Mouse (Mus musculus): ENCODE results near the gene Adcy4. TPM values are rescaled to one million over a fixed set of nuclear protein-coding genes. Genes with fewer than 3 reads are reported as not detected.
A peak's percentile ranks its signal among the peaks of the same experiment; 100 is the strongest.

Gene Adcy4
- polyA plus RNA-seq, 1 experiment from 2014 or later = 3.2 TPM

DNA sequence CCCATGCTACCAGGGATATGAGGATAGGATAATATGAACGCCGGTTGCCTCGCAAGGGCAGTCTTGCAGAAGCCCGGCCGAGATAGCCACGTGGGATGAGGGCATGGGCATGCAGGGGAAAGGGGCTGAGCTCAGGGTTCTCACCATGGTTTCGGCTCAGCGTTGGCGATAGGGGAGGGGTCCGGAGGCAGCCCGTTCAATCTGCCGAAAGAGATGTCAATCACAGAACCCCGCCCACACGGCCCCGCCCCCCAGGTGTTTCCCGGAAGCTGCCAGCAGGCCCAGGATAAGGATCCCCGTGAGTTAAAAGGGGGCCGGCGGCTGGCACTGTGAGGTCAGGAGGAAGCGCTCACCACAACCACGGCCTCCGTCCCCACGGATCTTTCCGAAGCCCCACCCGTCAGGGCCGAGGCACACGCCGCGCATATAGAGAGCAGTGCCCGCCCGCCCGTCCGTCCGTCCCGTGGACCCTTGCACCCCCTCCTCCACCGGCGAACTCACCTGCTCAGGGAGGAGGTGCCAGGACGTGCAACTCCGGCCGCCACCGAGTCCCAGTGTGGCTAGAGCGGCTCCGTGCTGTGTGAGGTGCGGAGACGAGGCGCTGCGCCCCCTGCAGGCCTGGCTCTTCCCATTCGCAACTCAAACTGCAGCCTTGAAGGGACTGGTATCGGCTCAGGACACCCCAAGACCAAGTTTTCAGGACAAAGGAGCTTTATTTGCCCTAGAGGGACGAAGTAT, 62.0 kb downstream of the Adcy4 start, which contains the start of gene Rabggta:
Gene Rabggta (minus strand): TSS at position 564 of the 738 bp plus-strand sequence.
- ATAC-seq (ENCODE audit: low FRiP score, low TSS enrichment) = peak; percentile 96
- under 1% methylated on average over 50 of the region's 50 CpGs for WGBS

DNA sequence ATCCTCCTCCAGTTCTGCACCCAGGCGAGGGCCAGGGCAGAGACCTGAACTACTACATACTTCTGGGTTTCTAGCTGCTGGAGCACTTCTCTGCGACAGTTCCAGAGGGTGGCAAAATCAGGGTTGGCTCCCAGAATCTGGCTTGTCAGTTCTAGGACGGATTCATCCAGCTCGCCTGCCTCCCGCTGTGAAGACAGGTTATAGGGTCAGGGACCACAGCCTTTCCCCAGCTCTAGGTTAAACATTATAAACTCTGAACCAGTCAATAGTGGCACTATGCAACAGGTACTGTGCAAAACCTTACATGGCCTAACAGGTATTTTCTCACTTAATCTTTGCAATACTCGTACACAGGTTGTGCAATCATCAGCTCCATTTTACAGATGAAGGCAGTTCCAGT, 62.8 kb downstream of the Adcy4 start:
- Histone ChIP-seq H3K4me3 (replicated peaks; ENCODE audit: low read depth, low read length) (peak overlapping the region; percentile 73), H3K27ac (replicated peaks; ENCODE audit: low read depth, low read length) (peak overlapping the region; percentile 81; the same call in 1 of the 2 replicates), H3K27me3 (ENCODE audit: control insufficient read depth, insufficient read depth, low read length) (no peaks in the 10 kb centered on the region), H3K36me3 (ENCODE audit: control insufficient read depth, insufficient read depth, low read length) (peaks cover 35% of the 10 kb centered on the region), H3K4me1 (ENCODE audit: control insufficient read depth, insufficient read depth, low read length) (peaks cover 6% of the 10 kb centered on the region), H3K9ac (replicated peaks; ENCODE audit: low read length) (peak overlapping the region; percentile 75; the same call in 1 of the 2 replicates), H3K4me2 (ENCODE audit: low read length) (peak overlapping the region; percentile 67), H3K9me3 (ENCODE audit: control insufficient read depth, low read length) (no peaks in the 10 kb centered on the region)
- no peak for ATAC-seq (ENCODE audit: low FRiP score, low TSS enrichment)
- DNase-seq = no peak
- 75% methylated on average over 6 of the region's 6 CpGs for WGBS

More for the DNA sequence above, 62.0 kb downstream of the Adcy4 start, which contains the start of gene Rabggta:
- H3K9me3 ChIP-seq (ENCODE audit: control insufficient read depth, low read length) = no peaks in the 10 kb centered on the region
- peak within 1 kb of the TSS; percentile 75 for H3K9ac ChIP-seq (replicated peaks; ENCODE audit: low read length)
- DNase-seq = peak; percentile 97
- peak within 1 kb of the TSS; percentile 73 for H3K4me3 ChIP-seq (replicated peaks; ENCODE audit: low read depth, low read length)
- H3K4me2 ChIP-seq (ENCODE audit: low read length) = peak within 1 kb of the TSS; percentile 67
- peaks cover 6% of the 10 kb centered on the region for H3K4me1 ChIP-seq (ENCODE audit: control insufficient read depth, insufficient read depth, low read length)
- peaks cover 27% of the 10 kb centered on the region for H3K36me3 ChIP-seq (ENCODE audit: control insufficient read depth, insufficient read depth, low read length)
- H3K27me3 ChIP-seq (ENCODE audit: control insufficient read depth, insufficient read depth, low read length) = no peaks in the 10 kb centered on the region
- H3K27ac ChIP-seq (replicated peaks; ENCODE audit: low read depth, low read length) = peak within 1 kb of the TSS; percentile 81

GRCm38 (mm10) chr14:55720666-55721065, 63.2 kb downstream of the Adcy4 start:
- Histone ChIP-seq H3K4me3 (replicated peaks; ENCODE audit: low read depth, low read length) (no peak overlapping the region), H3K9ac (replicated peaks; ENCODE audit: low read length) (no peak overlapping the region), H3K27me3 (ENCODE audit: control insufficient read depth, insufficient read depth, low read length) (no peaks in the 10 kb centered on the region), H3K36me3 (ENCODE audit: control insufficient read depth, insufficient read depth, low read length) (peaks cover 37% of the 10 kb centered on the region), H3K4me2 (ENCODE audit: low read length) (no peak overlapping the region; the same call in 1 of the 2 replicates), H3K9me3 (ENCODE audit: control insufficient read depth, low read length) (no peaks in the 10 kb centered on the region), H3K27ac (replicated peaks; ENCODE audit: low read depth, low read length) (no peak overlapping the region), H3K4me1 (ENCODE audit: control insufficient read depth, insufficient read depth, low read length) (peaks cover 6% of the 10 kb centered on the region)
- DNase-seq = no peak
- 94% methylated on average over 12 of the region's 12 CpGs for WGBS
- no peak for ATAC-seq (ENCODE audit: low FRiP score, low TSS enrichment)

DNA sequence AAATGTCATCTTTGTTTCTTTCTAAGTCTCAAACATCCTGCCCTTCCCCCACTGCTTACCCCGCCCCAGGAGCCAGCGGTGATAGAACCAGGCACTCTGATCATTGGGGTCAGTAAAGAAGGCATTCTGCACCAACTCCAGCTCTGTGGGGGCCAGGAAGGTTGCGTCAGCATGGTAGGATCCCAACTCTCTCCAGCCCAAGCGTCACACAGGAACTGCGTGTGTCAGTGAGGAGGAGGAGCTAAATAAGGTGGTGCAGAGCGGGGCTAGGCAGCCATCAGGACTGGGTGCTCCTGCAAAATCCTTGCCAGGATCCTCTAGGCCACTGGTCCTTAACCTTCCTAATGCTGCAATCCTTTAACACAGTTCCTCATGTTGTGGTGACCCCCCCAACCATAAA, 64.2 kb downstream of the Adcy4 start:
- H3K36me3 ChIP-seq (ENCODE audit: control insufficient read depth, insufficient read depth, low read length) = peaks cover 37% of the 10 kb centered on the region
- H3K27ac ChIP-seq (replicated peaks; ENCODE audit: low read depth, low read length) = no peak overlapping the region
- no peak overlapping the region for H3K4me2 ChIP-seq (ENCODE audit: low read length)
- H3K27me3 ChIP-seq (ENCODE audit: control insufficient read depth, insufficient read depth, low read length) = no peaks in the 10 kb centered on the region
- no peak for ATAC-seq (ENCODE audit: low FRiP score, low TSS enrichment)
- no peaks in the 10 kb centered on the region for H3K9me3 ChIP-seq (ENCODE audit: control insufficient read depth, low read length)
- no peak for DNase-seq
- no peak overlapping the region for H3K9ac ChIP-seq (replicated peaks; ENCODE audit: low read length)
- H3K4me1 ChIP-seq (ENCODE audit: control insufficient read depth, insufficient read depth, low read length) = peaks cover 6% of the 10 kb centered on the region
- H3K4me3 ChIP-seq (replicated peaks; ENCODE audit: low read depth, low read length) = no peak overlapping the region
- WGBS = 94% methylated on average over 6 of the region's 6 CpGs

Other genes starting within 250 kb of the Adcy4 start
- gene Pck2, start 243.8 kb downstream of the Adcy4 start, polyA plus RNA-seq (2014; fragmentation: Nextera tagmentation; extraction: Ambion mirVana) = 15.8 and 16.2 TPM in 2 replicates
- 133 and 134 TPM in 2 replicates for gene Dcaf11, start 224.1 kb downstream of the Adcy4 start, polyA plus RNA-seq (2014; fragmentation: Nextera tagmentation; extraction: Ambion mirVana)
- 1.7 and 2.1 TPM in 2 replicates for gene A730061H03Rik, start 223.7 kb downstream of the Adcy4 start, polyA plus RNA-seq (2014; fragmentation: Nextera tagmentation; extraction: Ambion mirVana)
- gene Fitm1, start 208.5 kb downstream of the Adcy4 start, polyA plus RNA-seq (2014; fragmentation: Nextera tagmentation; extraction: Ambion mirVana) = not detected in 2 replicates
- gene Psme1, start 206.0 kb downstream of the Adcy4 start, polyA plus RNA-seq (2014; fragmentation: Nextera tagmentation; extraction: Ambion mirVana) = 189 and 217 TPM in 2 replicates
- 17.3 and 32.8 TPM in 2 replicates for gene Emc9, start 198.8 kb downstream of the Adcy4 start, polyA plus RNA-seq (2014; fragmentation: Nextera tagmentation; extraction: Ambion mirVana)
- gene Psme2, start 193.0 kb downstream of the Adcy4 start, polyA plus RNA-seq (2014; fragmentation: Nextera tagmentation; extraction: Ambion mirVana) = 165 and 182 TPM in 2 replicates
- gene Rnf31, start 192.4 kb downstream of the Adcy4 start, polyA plus RNA-seq (2014; fragmentation: Nextera tagmentation; extraction: Ambion mirVana) = 15.6 and 17.1 TPM in 2 replicates
- 7.2 and 11.5 TPM in 2 replicates for gene Irf9, start 180.5 kb downstream of the Adcy4 start, polyA plus RNA-seq (2014; fragmentation: Nextera tagmentation; extraction: Ambion mirVana)
- 2.6 and 8.2 TPM in 2 replicates for gene Rec8, start 166.1 kb downstream of the Adcy4 start, polyA plus RNA-seq (2014; fragmentation: Nextera tagmentation; extraction: Ambion mirVana)
- gene Ipo4, start 148.1 kb downstream of the Adcy4 start, polyA plus RNA-seq (2014; fragmentation: Nextera tagmentation; extraction: Ambion mirVana) = 107 and 111 TPM in 2 replicates
- 2.6 and 4.1 TPM in 2 replicates for gene Gm49378, start 146.2 kb downstream of the Adcy4 start, polyA plus RNA-seq (2014; fragmentation: Nextera tagmentation; extraction: Ambion mirVana)
- 44.7 and 53.8 TPM in 2 replicates for gene Tm9sf1, start 140.3 kb downstream of the Adcy4 start, polyA plus RNA-seq (2014; fragmentation: Nextera tagmentation; extraction: Ambion mirVana)
- 0.35 and 0.47 TPM in 2 replicates for gene Tssk4, start 133.9 kb downstream of the Adcy4 start, polyA plus RNA-seq (2014; fragmentation: Nextera tagmentation; extraction: Ambion mirVana)
- gene Mdp1, start 123.6 kb downstream of the Adcy4 start, polyA plus RNA-seq (2014; fragmentation: Nextera tagmentation; extraction: Ambion mirVana) = 74.8 and 78.9 TPM in 2 replicates
- gene Gmpr2, start 112.2 kb downstream of the Adcy4 start, polyA plus RNA-seq (2014; fragmentation: Nextera tagmentation; extraction: Ambion mirVana) = 41.0 and 42.3 TPM in 2 replicates
- 529 and 660 TPM in 2 replicates for gene Nedd8, start 112.0 kb downstream of the Adcy4 start, polyA plus RNA-seq (2014; fragmentation: Nextera tagmentation; extraction: Ambion mirVana)
- 23.4 and 26.9 TPM in 2 replicates for gene Tinf2, start 102.3 kb downstream of the Adcy4 start, polyA plus RNA-seq (2014; fragmentation: Nextera tagmentation; extraction: Ambion mirVana)
- gene Tgm1, start 70.2 kb downstream of the Adcy4 start, polyA plus RNA-seq (2014; fragmentation: Nextera tagmentation; extraction: Ambion mirVana) = 0.14 and 0.36 TPM in 2 replicates
- 39.4 and 48.5 TPM in 2 replicates for gene Rabggta, start 61.8 kb downstream of the Adcy4 start, polyA plus RNA-seq (2014; fragmentation: Nextera tagmentation; extraction: Ambion mirVana)
- gene Dhrs1, start 38.4 kb downstream of the Adcy4 start, polyA plus RNA-seq (2014; fragmentation: Nextera tagmentation; extraction: Ambion mirVana) = 60.1 and 65.1 TPM in 2 replicates
- 25.0 and 31.2 TPM in 2 replicates for gene Nop9, start 38.4 kb downstream of the Adcy4 start, polyA plus RNA-seq (2014; fragmentation: Nextera tagmentation; extraction: Ambion mirVana)
- gene Cideb, start 25.6 kb downstream of the Adcy4 start, polyA plus RNA-seq (2014; fragmentation: Nextera tagmentation; extraction: Ambion mirVana) = 0.18 and 0.19 TPM in 2 replicates
- gene Ltb4r2, start 22.7 kb downstream of the Adcy4 start, polyA plus RNA-seq (2014; fragmentation: Nextera tagmentation; extraction: Ambion mirVana) = 0.32 and 0.69 TPM in 2 replicates
- 0.77 TPM in 1 of 2 replicates, not detected in the other for gene Ltb4r1, start 18.1 kb downstream of the Adcy4 start, polyA plus RNA-seq (2014; fragmentation: Nextera tagmentation; extraction: Ambion mirVana)
- gene Ripk3, start 4.8 kb upstream of the Adcy4 start, polyA plus RNA-seq (2014; fragmentation: Nextera tagmentation; extraction: Ambion mirVana) = 0.77 and 1.8 TPM in 2 replicates
- 6.2 and 8.7 TPM in 2 replicates for gene Nfatc4, start 39.0 kb upstream of the Adcy4 start, polyA plus RNA-seq (2014; fragmentation: Nextera tagmentation; extraction: Ambion mirVana)
- 6.5 and 11.2 TPM in 2 replicates for gene Nynrin, start 69.9 kb upstream of the Adcy4 start, polyA plus RNA-seq (2014; fragmentation: Nextera tagmentation; extraction: Ambion mirVana)
- gene Cbln3, start 100.3 kb upstream of the Adcy4 start, polyA plus RNA-seq (2014; fragmentation: Nextera tagmentation; extraction: Ambion mirVana) = 0.19 and 0.20 TPM in 2 replicates
- 6.5 and 7.1 TPM in 2 replicates for gene Khnyn, start 100.9 kb upstream of the Adcy4 start, polyA plus RNA-seq (2014; fragmentation: Nextera tagmentation; extraction: Ambion mirVana)
- gene Sdr39u1, start 116.2 kb upstream of the Adcy4 start, polyA plus RNA-seq (2014; fragmentation: Nextera tagmentation; extraction: Ambion mirVana) = 125 and 142 TPM in 2 replicates
- gene Cma1, start 160.6 kb upstream of the Adcy4 start, polyA plus RNA-seq (2014; fragmentation: Nextera tagmentation; extraction: Ambion mirVana) = 0.26 TPM in 1 of 2 replicates, not detected in the other
- not detected in 2 replicates for gene Cma2, start 166.9 kb upstream of the Adcy4 start, polyA plus RNA-seq (2014; fragmentation: Nextera tagmentation; extraction: Ambion mirVana)
- gene Mcpt1, start 233.9 kb upstream of the Adcy4 start, polyA plus RNA-seq (2014; fragmentation: Nextera tagmentation; extraction: Ambion mirVana) = not detected in 2 replicates
- gene Mcpt9, start 246.4 kb upstream of the Adcy4 start, polyA plus RNA-seq (2014; fragmentation: Nextera tagmentation; extraction: Ambion mirVana) = not detected in 2 replicates

All from midbrain, embryonic 14.5 days (tissue).